Mouse (Mus musculus) bone marrow, adult 2 months (tissue): Measurements from ENCODE around the gene Tubgcp3.

Experiments used
- CTCF ChIP-seq: fragments of 200-500 bp; IDR thresholded peaks from 2 replicates; pipeline ENCODE4 v1.5.1; 2011; ENCODE audit warnings: low read length, control low read depth; ENCODE audit not compliant: control insufficient read depth, insufficient read depth
- POLR2A ChIP-seq: fragments of 200-500 bp; IDR thresholded peaks from 2 replicates; pipeline ENCODE4 v1.6.1; 2011; ENCODE audit warnings: low read depth, mild to moderate bottlenecking, control low read depth, low read length, borderline replicate concordance; ENCODE audit not compliant: control insufficient read depth

DNA sequence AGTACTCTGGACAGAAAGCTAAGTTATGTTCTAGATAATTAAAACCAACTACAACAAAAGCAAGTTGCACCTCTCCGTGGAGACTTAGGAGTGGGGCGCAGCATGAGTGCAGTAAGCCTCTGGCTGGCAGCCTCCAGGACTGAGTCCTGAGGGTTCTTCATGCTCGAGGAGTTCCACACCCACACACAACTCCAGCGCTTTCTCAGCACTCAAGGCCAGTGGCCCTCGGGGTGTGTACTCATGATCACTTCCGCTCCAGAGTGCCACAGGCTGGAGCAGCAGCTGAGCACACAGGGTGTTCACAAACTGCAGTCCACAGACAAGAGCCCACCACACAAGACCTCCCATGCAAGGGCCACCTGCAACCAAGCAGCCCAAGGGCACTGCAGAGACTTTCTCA, 30.5 kb downstream of the Tubgcp3 start:
- TF ChIP-seq CTCF = no peak
- no peak for TF ChIP-seq POLR2A
